Mouse (Mus musculus): ENCODE measurements at regions not wholly inside any gene's neighbourhood (a gene's known extent, or its start where the extent isn't known, plus 50 kb on each side); places are given as distances from the start of the nearest gene placed in this dataset.

- TF ChIP-seq CTCF (IDR thresholded peaks at IDR 0.05; ENCODE audit: borderline replicate concordance, insufficient read depth, low read depth, low read length) (no peak), POLR2A (IDR thresholded peaks at IDR 0.05; ENCODE audit: borderline replicate concordance, insufficient read depth, low read length) (no peak)
Measured at GRCm38 (mm10) chr2:137704051-137704450, 552.3 kb upstream of the Btbd3 start.

Data from cerebellum, adult 2 months (tissue).